Mouse (Mus musculus) stomach, embryonic 14.5 days (tissue): ENCODE data around the gene Stxbp5l. TPM values are rescaled to one million over a fixed set of nuclear protein-coding genes. Genes with fewer than 3 reads are reported as not detected.

ENCODE experiments used
- ATAC-seq: fragments of 200-750 bp; cut with Nextera tagmentation; 2 replicates; pipeline ENCODE4 v1.8.0; 2017; ENCODE audit warnings: low read depth, moderate TSS enrichment; ENCODE audit not compliant: insufficient number of reproducible peaks, insufficient read depth, low FRiP score
- H3K27ac ChIP-seq: fragments of 300-500 bp; sonication (generic); 2 replicates; pipeline ENCODE4 v1.5.1; 2014; ENCODE audit warnings: mild to moderate bottlenecking, low read length, moderate library complexity, mixed read lengths
- H3K27me3 ChIP-seq: fragments of 300-500 bp; sonication (generic); 2 replicates; pipeline ENCODE4 v1.6.1; 2014; ENCODE audit warnings: low read length, control low read depth, mixed read lengths; ENCODE audit not compliant: control insufficient read depth, insufficient read depth
- H3K36me3 ChIP-seq: fragments of 300-500 bp; sonication (generic); 2 replicates; pipeline ENCODE4 v1.6.1; 2014; ENCODE audit warnings: mild to moderate bottlenecking, control low read depth, low read length, moderate library complexity, mixed read lengths; ENCODE audit not compliant: control insufficient read depth, insufficient read depth
- H3K4me1 ChIP-seq: fragments of 300-500 bp; sonication (generic); 2 replicates; pipeline ENCODE4 v1.6.1; 2014; ENCODE audit warnings: low read length, control low read depth, mixed read lengths; ENCODE audit not compliant: control insufficient read depth, insufficient read depth
- H3K4me2 ChIP-seq: fragments of 300-500 bp; sonication (generic); replicated peaks from 2 replicates; pipeline ENCODE4 v1.6.1; 2014; ENCODE audit warnings: low read depth, low read length, control low read depth
- H3K4me3 ChIP-seq: fragments of 300-500 bp; sonication (generic); 2 replicates; pipeline ENCODE4 v1.5.1; 2014; ENCODE audit warnings: low read depth, low read length, control low read depth
- H3K9ac ChIP-seq: fragments of 300-500 bp; sonication (generic); replicated peaks from 2 replicates; pipeline ENCODE4 v1.6.1; 2014; ENCODE audit warnings: low read depth, mild to moderate bottlenecking, control low read depth, low read length, moderate library complexity, mixed read lengths
- H3K9me3 ChIP-seq: fragments of 300-500 bp; sonication (generic); 2 replicates; pipeline ENCODE4 v1.6.1; 2016; ENCODE audit warnings: low read depth, low read length, control low read depth; ENCODE audit not compliant: control insufficient read depth
- WGBS: fragments of 180-500 bp; shearing (Covaris S2); extraction: QIAGEN DNeasy Blood & Tissue Kit; methylation state at CpG from one replicate; pipeline ENCODE4 v1.1.7; 2014; 5-methylcytosine and 5-hydroxymethylcytosine counted together
- polyA plus RNA-seq: library from polyadenylated mRNA; unstranded; fragments of >200 nt; fragmentation: Nextera tagmentation; extraction: Ambion mirVana; gene quantifications from 2 replicates; pipeline ENCODE4 v1.2.1, GENCODE M21; 2014

The Stxbp5l gene
- polyA plus RNA-seq, 1 experiment from 2014 or later = 4.5 TPM

DNA sequence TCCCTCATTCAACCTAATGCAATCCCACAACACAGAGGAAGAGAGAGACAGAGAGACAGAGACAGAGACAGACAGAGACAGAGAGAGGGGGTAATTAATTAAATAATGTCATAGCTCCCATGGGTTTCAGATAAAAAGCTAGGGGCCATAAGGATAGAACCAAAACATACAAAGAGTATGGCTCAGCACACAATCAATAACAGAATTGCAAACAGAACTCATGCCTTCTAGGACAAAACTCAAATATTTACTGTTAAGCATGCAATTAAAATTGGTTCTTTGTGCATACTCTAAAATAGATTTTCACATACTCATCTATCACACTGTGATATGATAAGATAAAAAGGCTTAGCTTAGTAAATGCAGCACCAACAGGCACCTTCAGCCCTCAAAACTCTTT is 5.2 kb upstream of the Stxbp5l start:
- Histone ChIP-seq H3K9ac (no peak overlapping the region), H3K4me1 (no peaks in the 10 kb centered on the region), H3K27ac (no peak overlapping the region), H3K27me3 (no peaks in the 10 kb centered on the region), H3K9me3 (no peaks in the 10 kb centered on the region), H3K4me2 (no peak overlapping the region), H3K36me3 (no peaks in the 10 kb centered on the region), H3K4me3 (no peak overlapping the region)
- ATAC-seq = peak; percentile 56; the same call in 1 of the 2 replicates

- Histone ChIP-seq H3K9me3 (no peaks in the 10 kb centered on the region), H3K4me2 (no peak overlapping the region), H3K36me3 (no peaks in the 10 kb centered on the region), H3K27ac (no peak overlapping the region), H3K9ac (no peak overlapping the region), H3K27me3 (no peaks in the 10 kb centered on the region), H3K4me3 (no peak overlapping the region), H3K4me1 (no peaks in the 10 kb centered on the region)
- no peak for ATAC-seq
- 50% methylated on average over 4 of the region's 4 CpGs for WGBS
These were observed 4.6 kb upstream of the Stxbp5l start for GRCm38 (mm10) chr16:37389201-37389905.

DNA sequence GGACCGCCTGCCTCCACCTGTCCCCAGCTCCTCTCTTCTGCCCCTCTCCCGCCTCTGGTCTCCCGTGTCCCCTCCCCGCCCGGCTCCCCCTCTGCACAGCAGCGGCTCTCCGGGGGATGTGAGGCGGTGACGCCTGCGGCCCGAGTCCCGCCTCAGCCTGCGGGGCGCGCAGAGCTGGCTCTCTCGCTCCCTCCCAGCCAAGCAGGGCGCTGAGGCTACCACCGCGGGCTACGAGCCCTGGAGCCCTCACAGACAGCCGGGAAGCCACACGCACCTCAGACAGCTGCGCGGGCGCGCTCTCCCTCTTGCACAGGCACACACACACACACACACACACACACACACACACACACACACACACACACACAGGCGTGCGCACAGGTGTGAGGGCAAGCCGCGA is 393 bp downstream of the Stxbp5l start:
- peak overlapping the region; percentile 99 for H3K4me2 ChIP-seq
- peak overlapping the region; percentile 48 for H3K4me3 ChIP-seq
- no peaks in the 10 kb centered on the region for H3K4me1 ChIP-seq
- H3K9me3 ChIP-seq = no peaks in the 10 kb centered on the region
- peaks cover 10% of the 10 kb centered on the region; the same call in 1 of the 2 replicates for H3K27me3 ChIP-seq
- peak; percentile 79; the same call in 1 of the 2 replicates for ATAC-seq
- under 1% methylated on average over 30 of the region's 30 CpGs for WGBS
- H3K9ac ChIP-seq = no peak overlapping the region
- no peak overlapping the region for H3K27ac ChIP-seq
- H3K36me3 ChIP-seq = no peaks in the 10 kb centered on the region

DNA sequence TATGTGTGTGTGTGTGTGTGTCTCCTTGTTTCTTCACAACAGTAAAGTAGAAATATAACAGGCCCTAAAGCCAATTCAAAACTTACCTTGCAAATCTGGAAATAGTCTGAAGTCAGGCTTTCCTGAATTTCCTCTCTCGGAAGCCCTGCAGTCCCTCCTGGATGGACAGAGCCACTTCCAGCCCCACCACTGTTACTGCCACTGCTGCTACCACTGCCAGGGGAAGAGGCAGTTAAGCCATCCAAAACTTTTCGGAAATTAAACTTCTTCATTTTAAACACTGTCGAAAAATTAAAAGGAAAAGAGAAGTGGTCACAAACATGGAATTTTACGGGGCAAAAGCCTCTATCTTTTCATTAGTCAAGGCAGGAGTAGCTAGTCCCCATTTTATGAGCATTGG is 1.3 kb downstream of the Stxbp5l start:
- no peak overlapping the region for H3K27ac ChIP-seq
- no peaks in the 10 kb centered on the region for H3K36me3 ChIP-seq
- peak overlapping the region; percentile 99; the same call in 1 of the 2 replicates for H3K4me2 ChIP-seq
- H3K4me3 ChIP-seq = no peak overlapping the region
- no peak for ATAC-seq
- H3K9me3 ChIP-seq = no peaks in the 10 kb centered on the region
- H3K9ac ChIP-seq = no peak overlapping the region
- H3K4me1 ChIP-seq = no peaks in the 10 kb centered on the region
- 54% methylated on average over 4 of the region's 4 CpGs for WGBS
- H3K27me3 ChIP-seq = peaks cover 10% of the 10 kb centered on the region; the same call in 1 of the 2 replicates

- WGBS = 91% methylated on average over 1 of the region's 1 CpGs
- H3K4me1 ChIP-seq = no peaks in the 10 kb centered on the region
- H3K36me3 ChIP-seq = no peaks in the 10 kb centered on the region
- no peaks in the 10 kb centered on the region for H3K9me3 ChIP-seq
- no peak overlapping the region for H3K27ac ChIP-seq
- ATAC-seq = no peak
- no peak overlapping the region for H3K4me3 ChIP-seq
- H3K27me3 ChIP-seq = no peaks in the 10 kb centered on the region
- no peak overlapping the region for H3K9ac ChIP-seq
- H3K4me2 ChIP-seq = no peak overlapping the region
These were observed 12.0 kb downstream of the Stxbp5l start for GRCm38 (mm10) chr16:37372716-37373115.

GRCm38 (mm10) chr16:37367426-37367825 is 17.3 kb downstream of the Stxbp5l start:
- Histone ChIP-seq H3K27me3 (no peaks in the 10 kb centered on the region), H3K36me3 (no peaks in the 10 kb centered on the region), H3K4me3 (no peak overlapping the region), H3K9ac (no peak overlapping the region), H3K9me3 (no peaks in the 10 kb centered on the region), H3K27ac (no peak overlapping the region), H3K4me2 (no peak overlapping the region), H3K4me1 (no peaks in the 10 kb centered on the region)
- WGBS = 83% methylated on average over 4 of the region's 4 CpGs
- no peak for ATAC-seq

GRCm38 (mm10) chr16:37363958-37364357 is 20.8 kb downstream of the Stxbp5l start:
- Histone ChIP-seq H3K9ac (no peak overlapping the region), H3K4me3 (no peak overlapping the region), H3K9me3 (no peaks in the 10 kb centered on the region), H3K36me3 (no peaks in the 10 kb centered on the region), H3K4me1 (no peaks in the 10 kb centered on the region), H3K27ac (no peak overlapping the region), H3K4me2 (no peak overlapping the region), H3K27me3 (no peaks in the 10 kb centered on the region)
- WGBS = 88% methylated on average over 2 of the region's 2 CpGs
- no peak for ATAC-seq

- Histone ChIP-seq H3K9ac (no peak overlapping the region), H3K4me2 (no peak overlapping the region), H3K9me3 (no peaks in the 10 kb centered on the region), H3K36me3 (no peaks in the 10 kb centered on the region), H3K4me1 (no peaks in the 10 kb centered on the region), H3K27me3 (no peaks in the 10 kb centered on the region), H3K4me3 (no peak overlapping the region), H3K27ac (no peak overlapping the region)
- ATAC-seq = no peak
- WGBS = 87% methylated on average over 3 of the region's 3 CpGs
These were observed 29.1 kb downstream of the Stxbp5l start for GRCm38 (mm10) chr16:37355621-37356020.

DNA sequence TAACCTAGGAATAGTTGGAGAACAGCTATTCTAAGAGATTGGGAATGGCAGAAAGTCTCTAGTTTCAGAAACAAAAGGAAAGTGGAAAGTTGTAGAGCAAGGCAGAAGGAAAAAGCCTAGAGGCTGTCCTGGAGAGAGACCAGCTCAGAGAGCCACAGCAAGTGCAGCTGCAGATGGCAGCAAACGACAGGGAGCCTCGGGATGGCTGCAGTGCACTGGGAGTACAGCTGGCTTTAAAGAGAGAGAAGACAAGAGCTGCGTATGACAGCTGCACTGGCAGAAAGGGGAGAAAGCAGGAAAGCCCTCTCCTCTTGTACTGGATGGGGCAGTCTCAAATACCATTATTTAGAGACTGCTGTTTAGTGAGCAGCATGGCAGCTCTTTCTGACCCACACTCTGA is 37.7 kb downstream of the Stxbp5l start:
- no peak for ATAC-seq
- no peaks in the 10 kb centered on the region for H3K36me3 ChIP-seq
- H3K27ac ChIP-seq = no peak overlapping the region
- no peaks in the 10 kb centered on the region for H3K9me3 ChIP-seq
- no peak overlapping the region for H3K4me2 ChIP-seq
- H3K27me3 ChIP-seq = no peaks in the 10 kb centered on the region
- no peak overlapping the region for H3K9ac ChIP-seq
- H3K4me3 ChIP-seq = no peak overlapping the region
- no peaks in the 10 kb centered on the region for H3K4me1 ChIP-seq
- 9% methylated on average over 3 of the region's 3 CpGs for WGBS
